5 mouse cellular contexts compared by ENCODE assay signal in genomic region chr13:66349131-66349530, GRCm38 (mm10).
A peak's percentile ranks its signal among the peaks of the same experiment; 100 is the strongest.
DNase-seq lines count a peak whose midpoint lies in the region; TF ChIP-seq lines count a peak whose summit lies in the region.
"Not testable (repeated sequence)": the region's sequence is repeated elsewhere in the genome, so short reads cannot be mapped to it uniquely, and the experiment has no call there.

No protein-coding gene starts in this region.

- TF ChIP-seq EP300 in ES-Bruce4 (IDR thresholded peaks at IDR 0.05; ENCODE audit: insufficient read depth, low read depth, low read length): not testable (repeated sequence)

- H3K27ac ChIP-seq in ES-Bruce4 (ENCODE audit: insufficient read depth, low read length): not testable (repeated sequence)

- not testable (repeated sequence) for TF ChIP-seq POLR2A in ES-Bruce4 (IDR thresholded peaks at IDR 0.05; ENCODE audit: insufficient read depth, low read length)

- H3K9ac ChIP-seq in ES-Bruce4 (ENCODE audit: low read depth, poor library complexity, severe bottlenecking): not testable (repeated sequence)

- H3K27me3 ChIP-seq in ES-Bruce4 (ENCODE audit: control insufficient read depth, insufficient read depth, low read length, poor library complexity, severe bottlenecking): not testable (repeated sequence)

- DNase-seq in ES-CJ7 (ENCODE audit: low read depth, low spot score) (peak; percentile 9), R1 (ENCODE audit: low read depth, low spot score) (peak; percentile 85), ZHBTc4 (ENCODE audit: low read depth, low spot score) (peak; percentile 63)
- DNase-seq in heart, adult 11 months: peak; percentile 37

- H3K4me1 ChIP-seq in ES-Bruce4 (ENCODE audit: control insufficient read depth, insufficient read depth, low read length): not testable (repeated sequence)

- H3K9me3 ChIP-seq in ES-Bruce4 (replicated peaks; ENCODE audit: control insufficient read depth, insufficient read depth, low read length, poor library complexity, severe bottlenecking): not testable (repeated sequence)

- not testable (repeated sequence) for TF ChIP-seq CTCF in ES-Bruce4 (IDR thresholded peaks at IDR 0.05; ENCODE audit: low read depth, low read length)

- not testable (repeated sequence) for H3K36me3 ChIP-seq in ES-Bruce4 (ENCODE audit: control insufficient read depth, insufficient read depth, low read length, poor library complexity, severe bottlenecking)

- H3K4me3 ChIP-seq in ES-Bruce4 (ENCODE audit: low read depth, low read length): peak overlapping the region; percentile 75

Comparison
In these comparisons a context has a peak if more than half of its experiments do, and no peak if none do; other contexts are left out.
1. DNase-seq: peak in every context shown above with its lines; median percentile 85 in R1; 63 in ZHBTc4; 37 in heart, adult 11 months; 9 in ES-CJ7.